Mouse (Mus musculus) hindbrain, embryonic 13.5 days (tissue): ENCODE data around the gene Syt12. TPM values are rescaled to one million over a fixed set of nuclear protein-coding genes. Genes with fewer than 3 reads are reported as not detected.
"Not testable (repeated sequence)": the region's sequence is repeated elsewhere in the genome, so short reads cannot be mapped to it uniquely, and the experiment has no call there.

Experiments
- ATAC-seq: fragments of 200-750 bp; cut with Nextera tagmentation; 2 replicates; pipeline ENCODE4 v1.8.0; 2017; ENCODE audit warnings: moderate TSS enrichment; ENCODE audit not compliant: low FRiP score
- H3K27ac ChIP-seq: fragments of 300-500 bp; sonication (generic); 2 replicates; pipeline ENCODE4 v1.5.1; 2015; ENCODE audit warnings: inconsistent platforms, mild to moderate bottlenecking, moderate library complexity
- H3K27me3 ChIP-seq: fragments of 300-500 bp; sonication (generic); 2 replicates; pipeline ENCODE4 v1.6.1; 2015; ENCODE audit warnings: mild to moderate bottlenecking, inconsistent platforms
- H3K36me3 ChIP-seq: fragments of 300-500 bp; sonication (generic); 2 replicates; pipeline ENCODE4 v1.6.1; 2015; ENCODE audit warnings: mild to moderate bottlenecking, inconsistent platforms
- H3K4me1 ChIP-seq: fragments of 300-500 bp; sonication (generic); replicated peaks from 2 replicates; pipeline ENCODE4 v1.6.1; 2015; ENCODE audit warnings: inconsistent platforms
- H3K4me2 ChIP-seq: fragments of 300-500 bp; sonication (generic); 2 replicates; pipeline ENCODE4 v1.6.1; 2015; ENCODE audit warnings: inconsistent platforms, mild to moderate bottlenecking, moderate library complexity
- H3K4me3 ChIP-seq: fragments of 300-500 bp; sonication (generic); 2 replicates; pipeline ENCODE4 v1.5.1; 2015; ENCODE audit warnings: mild to moderate bottlenecking, inconsistent platforms
- H3K9ac ChIP-seq: fragments of 300-500 bp; sonication (generic); 2 replicates; pipeline ENCODE4 v1.6.1; 2015; ENCODE audit warnings: mild to moderate bottlenecking, inconsistent platforms
- H3K9me3 ChIP-seq: fragments of 300-500 bp; sonication (generic); 2 replicates; pipeline ENCODE4 v1.6.1; 2016; ENCODE audit warnings: inconsistent platforms
- WGBS: fragments of 180-500 bp; shearing (Covaris S2); methylation state at CpG from one replicate; pipeline ENCODE4 v1.1.7; 2015; 5-methylcytosine and 5-hydroxymethylcytosine counted together
- polyA plus RNA-seq: library from polyadenylated mRNA; unstranded; fragments of >200 nt; fragmentation: Nextera tagmentation; extraction: Ambion mirVana; gene quantifications from 2 replicates; pipeline ENCODE4 v1.2.1, GENCODE M21; 2015

The Syt12 gene
- polyA plus RNA-seq, 1 experiment from 2014 or later: 2.9 TPM

GRCm38 (mm10) chr19:4480041-4480440 is 2.8 kb upstream of the Syt12 start:
- 85% methylated on average over 2 of the region's 2 CpGs for WGBS
- no peak overlapping the region for H3K4me2 ChIP-seq

GRCm38 (mm10) chr19:4478190-4478516 is 906 bp upstream of the Syt12 start:
- 30% methylated on average over 1 of the region's 1 CpGs for WGBS
- Histone ChIP-seq H3K36me3 (no peaks in the 10 kb centered on the region), H3K4me2 (no peak overlapping the region), H3K4me3 (no peak overlapping the region), H3K4me1 (peaks cover 10% of the 10 kb centered on the region), H3K9me3 (no peaks in the 10 kb centered on the region), H3K27me3 (peaks cover 59% of the 10 kb centered on the region), H3K9ac (no peak overlapping the region), H3K27ac (no peak overlapping the region)
- ATAC-seq: no peak

More at GRCm38 (mm10) chr19:4480041-4480440, 2.8 kb upstream of the Syt12 start:
- Histone ChIP-seq H3K9ac (no peak overlapping the region), H3K9me3 (no peaks in the 10 kb centered on the region), H3K4me1 (peaks cover 10% of the 10 kb centered on the region), H3K36me3 (no peaks in the 10 kb centered on the region), H3K4me3 (no peak overlapping the region), H3K27me3 (peaks cover 48% of the 10 kb centered on the region), H3K27ac (no peak overlapping the region)
- no peak for ATAC-seq

GRCm38 (mm10) chr19:4476601-4477257 is 518 bp downstream of the Syt12 start:
- Histone ChIP-seq H3K9me3 (no peaks in the 10 kb centered on the region), H3K9ac (peak overlapping the region; percentile 77), H3K4me1 (peaks cover 10% of the 10 kb centered on the region), H3K36me3 (no peaks in the 10 kb centered on the region), H3K4me2 (peak overlapping the region; percentile 98), H3K4me3 (peak overlapping the region; percentile 57), H3K27me3 (peaks cover 63% of the 10 kb centered on the region), H3K27ac (no peak overlapping the region)
- WGBS: under 1% methylated on average over 66 of the region's 70 CpGs
- ATAC-seq: peak; percentile 82

- WGBS: 74% methylated on average over 11 of the region's 11 CpGs
These were observed 1.9 kb downstream of the Syt12 start for GRCm38 (mm10) chr19:4475224-4475925.

GRCm38 (mm10) chr19:4474739-4475138 is 2.5 kb downstream of the Syt12 start:
- whole genome bisulfite sequencing: 58% methylated on average over 3 of the region's 3 CpGs
- Histone ChIP-seq H3K9ac (no peak overlapping the region), H3K4me2 (no peak overlapping the region), H3K9me3 (no peaks in the 10 kb centered on the region), H3K4me3 (no peak overlapping the region), H3K4me1 (peaks cover 10% of the 10 kb centered on the region), H3K36me3 (no peaks in the 10 kb centered on the region), H3K27ac (no peak overlapping the region), H3K27me3 (peaks cover 57% of the 10 kb centered on the region)
- no peak for ATAC-seq

More at GRCm38 (mm10) chr19:4475224-4475925, 1.9 kb downstream of the Syt12 start:
- H3K36me3 ChIP-seq: no peaks in the 10 kb centered on the region
- H3K9ac ChIP-seq: no peak overlapping the region
- H3K4me2 ChIP-seq: no peak overlapping the region
- no peak for ATAC-seq
- peaks cover 63% of the 10 kb centered on the region for H3K27me3 ChIP-seq
- peaks cover 10% of the 10 kb centered on the region for H3K4me1 ChIP-seq
- H3K27ac ChIP-seq: no peak overlapping the region
- no peak overlapping the region for H3K4me3 ChIP-seq
- H3K9me3 ChIP-seq: no peaks in the 10 kb centered on the region

GRCm38 (mm10) chr19:4473549-4473948 is 3.7 kb downstream of the Syt12 start:
- Histone ChIP-seq H3K4me2 (no peak overlapping the region), H3K27ac (no peak overlapping the region), H3K36me3 (no peaks in the 10 kb centered on the region), H3K9ac (no peak overlapping the region), H3K4me3 (no peak overlapping the region), H3K4me1 (peaks cover 10% of the 10 kb centered on the region), H3K9me3 (no peaks in the 10 kb centered on the region), H3K27me3 (peaks cover 47% of the 10 kb centered on the region)
- no peak for ATAC-seq
- 91% methylated on average over 5 of the region's 5 CpGs for WGBS

- Histone ChIP-seq H3K4me3 (no peak overlapping the region), H3K4me2 (no peak overlapping the region), H3K27me3 (0 out of 2 replicates have a peak, but pooled peaks cover 4% of the 10 kb centered on the region), H3K9ac (no peak overlapping the region), H3K27ac (no peak overlapping the region), H3K9me3 (no peaks in the 10 kb centered on the region), H3K36me3 (no peaks in the 10 kb centered on the region), H3K4me1 (no peaks in the 10 kb centered on the region)
- WGBS: 30% methylated on average over 5 of the region's 5 CpGs
- ATAC-seq: no peak
These were observed 8.9 kb downstream of the Syt12 start for GRCm38 (mm10) chr19:4468363-4468762.

GRCm38 (mm10) chr19:4464666-4465065 is 12.6 kb downstream of the Syt12 start:
- ATAC-seq: no peak
- H3K9ac ChIP-seq: no peak overlapping the region
- H3K27ac ChIP-seq: no peak overlapping the region
- H3K4me1 ChIP-seq: no peaks in the 10 kb centered on the region
- H3K4me2 ChIP-seq: no peak overlapping the region
- H3K4me3 ChIP-seq: no peak overlapping the region
- 88% methylated on average over 4 of the region's 4 CpGs for WGBS
- H3K9me3 ChIP-seq: no peaks in the 10 kb centered on the region
- H3K36me3 ChIP-seq: no peaks in the 10 kb centered on the region
- no peaks in the 10 kb centered on the region for H3K27me3 ChIP-seq

- Histone ChIP-seq H3K27me3 (peaks cover 7% of the 10 kb centered on the region; the same call in 1 of the 2 replicates), H3K9ac (no peak overlapping the region), H3K27ac (no peak overlapping the region), H3K9me3 (no peaks in the 10 kb centered on the region), H3K36me3 (no peaks in the 10 kb centered on the region), H3K4me3 (no peak overlapping the region), H3K4me2 (no peak overlapping the region), H3K4me1 (0 out of 2 replicates have a peak, but pooled peaks cover under 1% of the 10 kb centered on the region)
- WGBS: 90% methylated on average over 8 of the region's 8 CpGs
- ATAC-seq: no peak
These were observed 15.3 kb downstream of the Syt12 start for GRCm38 (mm10) chr19:4461981-4462380.

- Histone ChIP-seq H3K36me3 (no peaks in the 10 kb centered on the region), H3K4me2 (0 out of 2 replicates have a peak overlapping the region, but pooled peaks have one; percentile 8), H3K9me3 (no peaks in the 10 kb centered on the region), H3K9ac (no peak overlapping the region), H3K4me3 (no peak overlapping the region), H3K27me3 (peaks cover 7% of the 10 kb centered on the region; the same call in 1 of the 2 replicates), H3K27ac (no peak overlapping the region), H3K4me1 (peaks cover 14% of the 10 kb centered on the region)
- no peak for ATAC-seq
- 10% methylated on average over 11 of the region's 11 CpGs for WGBS
These were observed 21.0 kb downstream of the Syt12 start for GRCm38 (mm10) chr19:4456227-4456626.

GRCm38 (mm10) chr19:4455071-4455800 is 22.0 kb downstream of the Syt12 start:
- Histone ChIP-seq H3K9ac (no peak overlapping the region), H3K9me3 (no peaks in the 10 kb centered on the region), H3K4me1 (peaks cover 14% of the 10 kb centered on the region), H3K36me3 (no peaks in the 10 kb centered on the region), H3K4me3 (no peak overlapping the region), H3K27ac (no peak overlapping the region), H3K27me3 (peaks cover 7% of the 10 kb centered on the region; the same call in 1 of the 2 replicates), H3K4me2 (no peak overlapping the region)
- WGBS: 78% methylated on average over 15 of the region's 15 CpGs
- ATAC-seq: no peak

- H3K9ac ChIP-seq, H3K36me3 ChIP-seq, H3K4me3 ChIP-seq, H3K9me3 ChIP-seq, H3K27ac ChIP-seq, H3K27me3 ChIP-seq, ATAC-seq, H3K4me2 ChIP-seq: not testable (repeated sequence)
- 74% methylated on average over 1 of the region's 1 CpGs for WGBS
- peaks cover 14% of the 10 kb centered on the region for H3K4me1 ChIP-seq
These were observed 23.2 kb downstream of the Syt12 start for GRCm38 (mm10) chr19:4454040-4454439.
